Mouse (Mus musculus): ENCODE measurements around the gene Slc36a2.

- peak; percentile 80 for TF ChIP-seq CTCF (IDR thresholded peaks at IDR 0.05)
- no peak for TF ChIP-seq EP300 (IDR thresholded peaks at IDR 0.05)
Observed at GRCm38 (mm10) chr11:55162670-55163069, 22.2 kb downstream of the Slc36a2 start.

All from lung, postnatal 0 days (tissue).